24 mouse cellular contexts compared by ENCODE assay signal in genomic region chr11:43826769-43827168, GRCm38 (mm10).
DNase-seq lines count a peak whose midpoint lies in the region; TF ChIP-seq lines count a peak whose summit lies in the region.
"Had no signal": no experiment of that assay in that cellular context is flagged by ENCODE, and none has a peak within 500 bp of the region (broad histone marks: within the 10 kb centered on the region; RNA-seq: fewer than 3 reads in every experiment).

No protein-coding gene starts in this region.

- TF ChIP-seq CTCF in heart, adult 2 months (IDR thresholded peaks at IDR 0.05) = no peak

- H3K27me3 ChIP-seq in heart, adult 2 months (ENCODE audit: control insufficient read depth, insufficient read depth, low read length) = no peaks in the 10 kb centered on the region
- H3K27me3 ChIP-seq: CH12.LX; embryonic facial prominence, embryonic 15.5 days; Patski had no signal

- 0 out of 2 replicates have a peak, but pooled peaks have one; percentile 23 for TF ChIP-seq EP300 in heart, adult 2 months (IDR thresholded peaks at IDR 0.05; ENCODE audit: insufficient read depth, low read depth, low read length)

- no peaks in the 10 kb centered on the region for H3K79me2 ChIP-seq in heart, adult 2 months (replicated peaks; ENCODE audit: control insufficient read depth, insufficient read depth, low read length)

- H3K4me3 ChIP-seq in heart, adult 2 months = no peak overlapping the region
- H3K4me3 ChIP-seq: embryonic facial prominence, embryonic 13.5 days; embryonic facial prominence, embryonic 15.5 days; erythroblast, embryonic 14.5 days; forebrain, embryonic 10.5 days; forebrain, embryonic 12.5 days had no signal

- 76% methylated on average over 4 of the region's 4 CpGs for WGBS in heart, adult 2 months

- intact Hi-C loops in heart, adult 2 months (cut with DNase I) = no loop called here
- intact Hi-C loops in heart, postnatal 14 days (cut with DNase I) = no loop called here

- peak overlapping the region; percentile 58 for H3K27ac ChIP-seq in heart, adult 2 months
- H3K27ac ChIP-seq: embryonic facial prominence, embryonic 13.5 days; embryonic facial prominence, embryonic 15.5 days; forebrain, embryonic 10.5 days; forebrain, embryonic 12.5 days had no signal

- DNase-seq in heart, adult 11 months = peak; percentile 93
- DNase-seq in heart, postnatal 4 days = no peak
- no peak for DNase-seq in heart, adult 2 months
- DNase-seq in heart, postnatal 14 days = no peak
- peak; percentile 26 for DNase-seq in brain, adult 2 months (ENCODE audit: low read depth, low spot score)
- DNase-seq: adrenal gland, adult 8-10 months; adrenal gland, postnatal 14 days; adrenal gland, postnatal 36 days; B cell, adult 2 months; cerebellum, adult 11 months; cerebellum, adult 18-20 months; cerebellum, adult 8-10 months; cerebellum, adult 9-11 months; cerebellum, postnatal 14 days; cerebellum, postnatal 36 days; embryo, embryonic 11 days had no signal

- no peak overlapping the region for H3K9ac ChIP-seq in heart, adult 2 months (ENCODE audit: low read depth, low read length)
- H3K9ac ChIP-seq: embryonic facial prominence, embryonic 13.5 days; embryonic facial prominence, embryonic 15.5 days; forebrain, embryonic 12.5 days had no signal

- H3K36me3 ChIP-seq in heart, adult 2 months (ENCODE audit: control insufficient read depth, insufficient read depth, low read length) = peaks cover 4% of the 10 kb centered on the region
- H3K36me3 ChIP-seq: embryonic facial prominence, embryonic 13.5 days; embryonic facial prominence, embryonic 15.5 days; forebrain, embryonic 10.5 days; forebrain, embryonic 12.5 days; G1E had no signal

- H3K4me1 ChIP-seq in heart, adult 2 months (ENCODE audit: control insufficient read depth, insufficient read depth, low read length) = no peaks in the 10 kb centered on the region; the same call in 1 of the 2 replicates
- H3K4me1 ChIP-seq: embryonic facial prominence, embryonic 13.5 days; embryonic facial prominence, embryonic 15.5 days; forebrain, embryonic 10.5 days; forebrain, embryonic 12.5 days had no signal

- TF ChIP-seq POLR2A in heart, adult 2 months (IDR thresholded peaks at IDR 0.05; ENCODE audit: insufficient read depth, low read depth, low read length) = no peak

Comparison
In these comparisons a context has a peak if more than half of its experiments do, and no peak if none do; other contexts are left out.
1. DNase-seq: peak in heart, adult 11 months (single experiment) and brain, adult 2 months (single experiment); none in heart, postnatal 4 days (single experiment), heart, adult 2 months (0 of 2) and heart, postnatal 14 days (0 of 2).